14 mouse cellular contexts compared by ENCODE assay signal in genomic region chr12:3582604-3583003, GRCm38 (mm10). TPM values are rescaled to one million over a fixed set of nuclear protein-coding genes. Genes with fewer than 3 reads are reported as not detected.
DNase-seq lines count a peak whose midpoint lies in the region; ATAC-seq and TF ChIP-seq lines count a peak whose summit lies in the region.
"Had no signal": no experiment of that assay in that cellular context is flagged by ENCODE, and none has a peak within 500 bp of the region (broad histone marks: within the 10 kb centered on the region; RNA-seq: fewer than 3 reads in every experiment).

No protein-coding gene starts in this region.

- no peak overlapping the region for H3K4me3 ChIP-seq in hindbrain, postnatal 0 days (ENCODE audit: low read length)
- no peak overlapping the region for H3K4me3 ChIP-seq in midbrain, embryonic 10.5 days
- H3K4me3 ChIP-seq: heart, adult 2 months had no signal

- no peak overlapping the region for H3K9ac ChIP-seq in hindbrain, postnatal 0 days (replicated peaks; ENCODE audit: low read length)
- H3K9ac ChIP-seq: forebrain, postnatal 0 days had no signal

- no peak overlapping the region for H3K27ac ChIP-seq in hindbrain, postnatal 0 days
- H3K27ac ChIP-seq in midbrain, embryonic 10.5 days (replicated peaks), result no peak overlapping the region
- H3K27ac ChIP-seq: heart, adult 2 months; macrophage had no signal

- H3K4me2 ChIP-seq in hindbrain, postnatal 0 days (ENCODE audit: low read depth, low read length), result no peak overlapping the region

- no peaks in the 10 kb centered on the region for H3K9me3 ChIP-seq in hindbrain, postnatal 0 days (ENCODE audit: low read length)
- no peaks in the 10 kb centered on the region for H3K9me3 ChIP-seq in midbrain, embryonic 10.5 days (replicated peaks)

- 98% methylated on average over 4 of the region's 4 CpGs for WGBS in hindbrain, postnatal 0 days
- WGBS in midbrain, embryonic 10.5 days, result 89% methylated on average over 4 of the region's 4 CpGs

- no peaks in the 10 kb centered on the region for H3K36me3 ChIP-seq in hindbrain, postnatal 0 days (ENCODE audit: insufficient read depth, low read length)
- H3K36me3 ChIP-seq in midbrain, embryonic 10.5 days, result 0 out of 2 replicates have a peak, but pooled peaks cover 3% of the 10 kb centered on the region

- no peak for ATAC-seq in hindbrain, postnatal 0 days
- ATAC-seq: activated CD4-positive, CD25-positive, alpha-beta regulatory T cell, adult 4 months; forebrain, postnatal 0 days; inflammation-experienced regulatory T-cells, adult 6 months had no signal

- peak; percentile 74 to 92 for DNase-seq in adrenal gland, adult (ENCODE audit: inconsistent age in 2 of 2, low spot score in 1 of 2)
- no peak for DNase-seq in adrenal gland, postnatal 4 days (ENCODE audit: low spot score in 2 of 2)
- DNase-seq in 416B (ENCODE audit: low read depth), result peak; percentile 97
- DNase-seq in adrenal gland, postnatal 36 days, result peak; percentile 48 to 76
- DNase-seq in lung, postnatal 14 days, result peak; percentile 67
- DNase-seq in hindbrain, postnatal 0 days (ENCODE audit: low spot score), result no peak
- DNase-seq in midbrain, embryonic 10.5 days (ENCODE audit: low spot score), result no peak
- no peak for DNase-seq in gastrocnemius, adult 18-20 months (ENCODE audit: low spot score)
- DNase-seq: forebrain, postnatal 0 days; heart, adult 2 months; right cerebral cortex, postnatal 4 days had no signal

- H3K27me3 ChIP-seq in hindbrain, postnatal 0 days (ENCODE audit: insufficient read depth, low read length), result no peaks in the 10 kb centered on the region
- H3K27me3 ChIP-seq in midbrain, embryonic 10.5 days (ENCODE audit: low read depth, poor library complexity, severe bottlenecking), result no peaks in the 10 kb centered on the region

- no peaks in the 10 kb centered on the region for H3K4me1 ChIP-seq in hindbrain, postnatal 0 days (ENCODE audit: insufficient read depth, low read length)
- H3K4me1 ChIP-seq in midbrain, embryonic 10.5 days, result 0 out of 2 replicates have a peak, but pooled peaks cover 6% of the 10 kb centered on the region

- no peak for TF ChIP-seq CTCF in hindbrain, postnatal 0 days (IDR thresholded peaks at IDR 0.05; ENCODE audit: low read depth)

RNA-seq across cellular contexts. Expression of gene Dtnb, which starts 10.4 kb away (rescaled TPM):
- 10 to 100 TPM; 38.2 to 41.8 TPM for total RNA-seq in adrenal gland, postnatal 4 days (2021)
- 10 to 100 TPM; 30.1 to 43.3 TPM for total RNA-seq in adrenal gland, postnatal 36 days (2021)
- 47.8 and 54.3 TPM in 2 replicates for total RNA-seq in hindbrain, postnatal 0 days (2014; rRNA removed)
- 48.4 and 51.6 TPM in 2 replicates for polyA plus RNA-seq in hindbrain, postnatal 0 days (2015; fragmentation: Nextera tagmentation; extraction: Ambion mirVana)
- polyA plus RNA-seq in midbrain, embryonic 10.5 days (2016; fragmentation: Nextera tagmentation; extraction: Ambion mirVana), result 26.3 and 30.6 TPM in 2 replicates
- 1 to 10 TPM; 1.4 to 5.6 TPM for total RNA-seq in gastrocnemius, adult 18-20 months (2021)

Comparison
In these comparisons a context has a peak if more than half of its experiments do, and no peak if none do; other contexts are left out.
1. DNase-seq: peak in adrenal gland, adult (2 of 2), 416B (single experiment), adrenal gland, postnatal 36 days (2 of 2) and lung, postnatal 14 days (single experiment); none in adrenal gland, postnatal 4 days (0 of 2), hindbrain, postnatal 0 days (single experiment), midbrain, embryonic 10.5 days (single experiment) and gastrocnemius, adult 18-20 months (single experiment).